Mouse (Mus musculus): ENCODE results near the gene Adad1.

DNA sequence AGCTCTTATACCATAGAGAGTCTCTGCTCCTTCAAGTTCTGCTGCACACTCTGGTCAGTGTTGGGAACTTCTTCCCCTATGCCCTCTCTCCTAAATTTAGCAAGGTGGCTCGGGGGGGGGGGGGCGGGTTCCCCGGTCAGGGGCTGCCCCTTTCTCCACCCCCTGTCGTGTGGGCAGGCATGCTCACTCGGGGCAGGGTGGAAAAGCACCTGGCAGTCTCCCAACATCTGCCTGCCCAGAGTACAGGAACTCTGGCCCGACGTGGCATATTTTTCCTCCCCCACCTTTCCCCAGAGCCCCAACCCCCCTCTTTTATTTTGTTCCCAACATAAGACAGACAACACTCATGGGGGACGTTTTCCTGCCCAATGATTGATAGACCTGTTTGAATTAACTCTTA is 83.1 kb downstream of the Adad1 start:
- TF ChIP-seq POLR2A (IDR thresholded peaks at IDR 0.05; ENCODE audit: low read depth, low read length) (no peak), CTCF (IDR thresholded peaks at IDR 0.05; ENCODE audit: borderline replicate concordance, insufficient read depth, low read length) (no peak)

Measured in embryonic fibroblast, embryonic 13.5 days (primary cell).